Mouse (Mus musculus): ENCODE data around the gene Mcm3ap.

Mcm3ap gene

DNA sequence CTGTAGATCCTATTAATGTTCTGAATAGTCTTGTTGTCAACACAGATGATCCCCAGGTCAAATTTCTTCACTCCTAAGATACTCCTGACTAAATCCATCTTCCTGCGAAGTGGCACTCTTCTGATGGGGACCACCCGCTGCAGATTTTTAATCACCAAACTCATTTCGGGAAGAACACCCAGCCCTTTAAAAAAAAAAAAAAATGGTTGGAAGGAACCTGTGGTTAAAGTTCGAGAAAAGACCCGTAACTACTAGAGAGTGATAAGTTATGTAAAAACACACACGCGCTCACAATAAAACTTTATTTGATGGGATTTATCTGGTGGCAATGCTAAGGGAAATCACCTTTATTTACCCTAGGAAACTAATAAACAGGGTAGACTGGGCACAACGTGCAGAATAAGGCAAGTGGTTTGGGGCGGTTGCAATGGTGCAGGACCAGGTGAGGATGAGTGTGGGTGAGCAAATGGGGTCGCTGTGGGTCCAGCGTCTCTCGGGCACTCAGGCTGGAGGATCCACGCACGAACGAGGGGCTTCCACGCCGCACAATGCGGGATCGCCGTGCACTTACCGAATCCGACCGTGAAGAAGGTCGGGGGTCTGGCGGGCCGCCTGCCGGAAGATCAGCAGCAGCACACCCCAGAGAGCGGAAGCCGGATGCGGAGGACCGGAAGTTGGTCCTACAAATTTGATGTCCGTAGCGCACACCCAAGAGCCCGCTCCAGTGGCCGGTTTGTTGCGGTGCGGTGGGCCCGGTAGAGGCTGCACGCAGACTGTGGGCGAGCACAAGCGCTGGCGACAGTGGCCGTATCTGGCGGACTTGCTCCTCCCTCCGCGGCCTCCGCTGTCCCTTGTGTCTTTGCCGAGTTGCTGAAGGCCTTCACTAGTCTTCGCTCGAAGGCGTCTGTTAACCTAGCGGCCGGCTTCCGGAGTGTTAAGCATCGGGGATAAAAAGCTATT is at the start of gene Mcm3ap, which contains the start of gene Ybey:
Gene Mcm3ap (plus strand): TSS at position 725 of the 960 bp plus-strand sequence.
Gene Ybey (minus strand): TSS at position 912 of the 960 bp plus-strand sequence.
- DNase-seq (ENCODE audit: low read depth, low spot score) = peak; percentile 97

DNA sequence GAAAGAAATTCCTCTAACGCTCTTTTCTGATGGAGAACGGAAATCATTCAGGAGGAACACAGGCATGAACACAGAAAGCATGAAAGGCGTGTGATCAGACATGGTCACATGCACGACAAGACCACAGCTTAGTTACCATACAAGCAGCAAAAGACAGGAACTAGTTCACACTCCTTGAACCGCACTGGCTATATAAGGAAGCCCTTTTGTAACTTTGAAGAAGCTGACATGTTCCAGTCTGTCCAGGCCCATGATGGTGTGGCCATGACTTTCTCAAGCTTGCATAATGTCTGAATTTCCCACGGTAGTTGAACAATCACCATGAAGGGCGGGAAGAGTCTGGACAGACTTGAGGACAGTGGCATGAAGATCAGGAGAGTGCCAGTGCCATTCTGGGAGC is 43.1 kb upstream of the Mcm3ap start:
- no peak for DNase-seq (ENCODE audit: low read depth, low spot score)

DNA sequence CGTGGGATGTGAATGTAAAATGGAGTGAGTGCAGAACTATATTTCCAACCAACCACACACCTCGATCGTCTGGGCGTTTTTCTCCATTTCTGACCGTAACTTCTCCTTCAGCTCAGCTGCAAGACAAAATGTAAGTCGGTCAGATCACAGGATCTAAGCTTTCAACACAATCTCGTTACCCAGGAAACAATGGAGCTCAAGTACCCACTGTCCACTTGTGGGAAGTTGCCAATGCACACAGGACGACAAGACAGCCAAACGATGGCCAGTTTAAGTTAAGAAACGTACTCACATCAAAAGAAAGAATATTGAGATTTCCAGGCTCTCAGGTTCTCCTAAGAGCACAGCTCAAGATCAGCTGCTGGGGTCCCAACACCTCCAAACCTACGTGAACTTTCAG is 34.8 kb upstream of the Mcm3ap start:
- no peak for DNase-seq (ENCODE audit: low read depth, low spot score)

DNA sequence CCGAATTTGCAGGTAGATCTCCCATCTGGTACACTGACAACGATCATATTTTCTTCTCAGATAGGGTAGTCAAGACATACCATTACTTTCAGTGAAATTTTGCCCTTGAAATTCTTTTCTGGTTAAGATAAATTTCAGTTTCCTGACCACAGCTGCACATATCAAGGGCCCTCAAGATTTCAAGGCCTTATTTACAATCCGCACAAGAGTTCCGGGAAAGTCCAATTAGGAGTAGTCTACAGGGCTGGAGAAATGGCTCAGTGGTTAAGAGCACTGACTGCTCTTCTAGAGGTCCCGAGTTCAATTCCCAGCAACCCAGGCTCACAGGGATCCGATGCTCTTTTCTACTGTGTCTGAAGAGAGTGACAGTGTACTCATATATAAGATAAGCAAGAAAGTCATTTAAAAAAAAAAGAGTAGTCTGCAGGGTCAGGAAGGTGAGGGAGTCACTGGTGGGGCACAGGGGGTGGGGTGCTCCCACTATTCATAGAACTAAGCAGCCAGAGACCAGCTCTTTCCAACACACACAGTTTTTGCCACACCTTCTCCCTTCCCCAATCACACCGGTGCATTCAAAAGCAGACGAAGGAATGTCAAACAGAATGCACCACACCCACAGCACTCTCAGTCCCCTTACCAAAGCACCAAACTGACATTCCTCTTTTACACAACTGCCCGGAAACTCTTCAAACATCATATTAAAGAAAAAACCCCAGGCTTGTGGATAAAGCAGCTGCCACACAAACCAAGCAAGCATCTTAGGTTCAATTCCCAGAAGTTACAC is 29.4 kb upstream of the Mcm3ap start:
- DNase-seq (ENCODE audit: low read depth, low spot score) = no peak

DNA sequence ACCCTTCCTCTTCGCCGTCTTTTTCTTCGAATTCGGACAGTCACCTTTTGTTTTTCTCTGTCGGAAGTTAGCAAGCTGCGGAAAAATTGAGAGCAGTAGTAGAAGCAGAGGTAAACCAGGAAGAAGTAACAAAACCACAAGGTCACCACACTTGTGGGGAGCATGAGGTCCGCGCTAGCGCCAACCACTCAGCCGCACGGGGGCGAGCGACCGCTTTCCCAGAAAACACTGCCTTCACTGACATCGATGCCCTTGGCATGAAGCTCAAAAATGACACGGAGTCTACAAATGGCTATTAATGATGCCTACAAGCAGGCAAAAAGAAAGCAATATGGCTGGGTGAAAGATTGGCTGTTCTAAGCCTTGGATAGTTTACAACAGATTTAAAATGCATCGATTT is 28.4 kb upstream of the Mcm3ap start, which contains the start of gene AC141477.1:
Gene AC141477.1 (minus strand): TSS at position 164 of the 400 bp plus-strand sequence.
- DNase-seq (ENCODE audit: low read depth, low spot score) = no peak

DNA sequence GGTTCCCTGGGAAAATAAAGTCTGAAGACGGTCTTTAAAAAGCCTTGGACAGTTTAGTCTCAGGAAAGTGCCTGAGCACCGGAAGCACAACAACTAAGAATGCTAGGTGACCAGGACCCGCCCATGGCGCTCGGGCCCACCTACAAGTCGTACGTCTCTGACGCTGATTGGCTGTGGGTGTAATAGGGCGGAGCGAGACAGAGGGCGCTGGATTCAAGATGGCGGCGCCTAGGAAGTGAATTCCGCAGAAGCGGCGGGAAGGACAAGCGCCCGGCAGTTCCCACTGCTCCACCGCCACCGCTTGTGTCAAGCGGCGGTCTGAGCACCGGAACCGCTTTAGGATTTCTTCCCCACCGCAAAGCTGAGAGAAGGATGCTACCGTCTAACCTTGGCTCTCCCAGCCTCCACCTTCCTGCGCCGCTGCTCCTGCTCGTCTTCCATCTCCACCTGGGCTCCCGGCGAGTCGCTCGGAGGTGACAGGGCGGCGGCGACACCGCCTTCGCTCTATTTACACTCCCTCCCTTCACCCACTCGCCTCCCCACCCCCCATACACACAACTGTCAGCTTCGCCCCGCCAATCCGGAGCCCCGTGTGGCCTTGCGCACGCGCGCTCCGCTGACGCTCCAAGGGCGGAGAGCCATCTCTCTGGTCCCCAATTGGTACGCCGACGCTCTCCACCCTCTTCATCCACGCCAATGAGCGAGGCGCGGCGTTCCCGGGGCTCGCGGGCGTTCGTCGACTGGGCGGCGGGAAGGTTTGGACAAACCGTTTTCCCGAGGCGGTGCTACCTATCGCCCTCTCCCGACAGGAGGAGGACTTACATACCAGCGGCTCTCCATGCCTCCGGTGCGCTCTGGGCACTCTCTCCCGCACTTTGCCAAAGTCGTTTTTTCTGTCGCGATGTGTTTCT is 26.3 kb upstream of the Mcm3ap start, which contains the start of gene Pcnt:
Gene Pcnt (minus strand): TSS at position 609 of the 911 bp plus-strand sequence.
- DNase-seq (ENCODE audit: low read depth, low spot score) = peak; percentile 99

DNA sequence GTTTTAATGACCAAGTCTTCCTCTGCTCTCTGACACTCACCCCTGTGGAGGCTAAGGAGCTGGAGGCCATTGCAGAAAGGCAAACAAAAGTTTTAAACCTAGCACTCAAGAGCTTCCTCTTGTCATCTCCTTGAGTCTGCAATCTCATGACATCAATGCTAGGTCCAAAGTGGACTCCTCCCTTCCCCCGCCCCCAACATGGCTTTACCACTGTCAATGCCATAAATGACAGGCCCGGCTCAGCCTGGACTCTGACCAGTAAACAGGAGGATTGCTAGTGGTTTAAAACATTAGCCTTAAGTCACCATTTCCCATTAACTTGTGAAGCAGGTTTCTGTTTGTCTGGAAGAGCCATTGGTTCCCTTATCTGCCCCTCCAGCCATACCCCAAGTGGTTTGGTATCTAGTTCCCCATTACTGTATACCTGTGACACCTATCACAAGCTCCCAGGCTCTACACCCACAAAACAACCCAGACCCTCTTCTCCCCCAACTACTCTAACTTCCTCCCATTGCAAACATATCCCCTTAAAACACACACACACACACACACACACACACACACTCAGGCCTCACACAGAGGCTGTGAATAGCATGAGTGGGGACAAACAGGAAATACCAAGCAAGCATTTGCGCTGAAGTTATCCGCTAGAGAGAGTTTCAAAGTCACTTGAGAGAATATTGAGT is 22.6 kb upstream of the Mcm3ap start:
- no peak for DNase-seq (ENCODE audit: low read depth, low spot score)

DNA sequence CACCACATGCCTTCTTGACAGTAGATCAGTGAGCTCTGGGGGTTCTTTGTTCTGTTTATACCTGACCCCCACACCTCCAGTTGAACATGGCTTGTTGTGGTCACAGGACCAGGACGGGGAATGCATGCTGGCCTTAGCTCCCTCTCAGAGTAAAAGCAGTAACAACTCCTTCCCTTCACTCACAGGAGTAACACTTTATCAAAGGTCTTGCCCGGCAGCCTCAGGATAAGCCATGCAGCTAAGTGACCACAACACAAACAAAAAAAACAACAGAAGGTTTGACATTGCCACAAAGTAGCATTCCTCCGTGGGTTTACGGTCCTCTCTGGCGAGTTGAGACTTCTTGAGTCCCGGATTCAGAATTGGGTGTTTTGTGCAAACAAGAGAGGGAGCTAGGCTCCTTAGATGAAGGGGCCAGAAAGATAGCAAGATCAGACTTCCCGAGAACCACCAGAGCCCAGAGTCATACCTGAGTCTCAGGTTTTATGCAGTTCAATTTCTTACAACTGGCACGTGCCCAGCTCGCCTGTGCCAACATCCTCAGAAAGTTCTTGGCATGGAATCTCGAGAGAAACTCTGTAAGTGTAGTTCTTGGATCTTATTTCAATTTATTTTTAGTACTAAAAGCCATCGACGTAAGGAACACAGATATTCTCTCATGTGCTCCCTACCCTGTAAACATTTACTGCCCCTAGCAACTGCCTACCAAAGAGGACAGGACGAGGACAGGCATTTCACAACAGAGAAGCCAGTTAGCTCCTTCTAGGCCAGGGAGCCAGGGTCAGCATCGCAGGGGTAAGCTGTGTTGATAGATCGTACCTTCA is 21.1 kb upstream of the Mcm3ap start:
- peak; percentile 15 for DNase-seq (ENCODE audit: low read depth, low spot score)

DNA sequence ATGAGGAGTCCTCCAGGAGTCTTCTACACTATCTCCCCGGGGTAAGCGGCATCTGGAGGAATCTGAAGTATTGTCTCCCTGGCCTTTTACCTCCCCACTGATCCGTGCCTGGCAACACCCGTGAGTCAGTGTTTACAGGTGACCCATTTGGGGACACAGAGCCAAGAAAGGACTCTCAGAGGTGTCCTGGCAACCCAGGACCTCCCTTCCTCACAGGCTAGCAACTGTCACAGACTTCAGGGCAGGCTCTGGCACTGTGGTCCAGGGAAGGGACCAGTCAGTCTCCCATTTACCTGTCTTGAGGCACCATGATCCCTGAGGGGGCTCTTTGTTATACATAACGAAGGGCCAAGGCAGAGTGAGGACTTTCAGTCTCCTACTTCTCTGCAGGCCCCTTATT is 19.9 kb upstream of the Mcm3ap start, which contains the start of gene 2610028H24Rik:
Gene 2610028H24Rik (plus strand): TSS at position 231 of the 400 bp plus-strand sequence.
- no peak for DNase-seq (ENCODE audit: low read depth, low spot score)

DNA sequence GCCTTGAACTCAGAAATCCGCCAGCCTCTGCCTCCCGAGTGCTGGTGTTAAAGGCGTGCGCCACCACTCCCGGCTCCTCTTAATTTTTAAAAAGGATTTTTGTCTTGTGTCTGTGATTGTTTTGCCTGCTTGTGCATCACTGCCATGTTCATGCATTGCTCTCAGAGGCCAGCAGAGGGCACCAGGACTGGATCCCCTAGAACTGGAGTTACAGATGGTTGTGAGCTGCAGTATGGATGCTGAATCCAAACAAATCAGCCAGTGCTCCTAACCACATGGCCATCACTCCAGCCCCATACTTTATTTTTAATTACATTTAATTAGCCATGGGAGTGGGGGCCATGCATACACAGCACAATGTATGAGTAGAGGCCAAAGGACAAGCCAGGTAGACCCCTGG is 13.4 kb upstream of the Mcm3ap start:
- peak; percentile 72 for DNase-seq (ENCODE audit: low read depth, low spot score)

DNA sequence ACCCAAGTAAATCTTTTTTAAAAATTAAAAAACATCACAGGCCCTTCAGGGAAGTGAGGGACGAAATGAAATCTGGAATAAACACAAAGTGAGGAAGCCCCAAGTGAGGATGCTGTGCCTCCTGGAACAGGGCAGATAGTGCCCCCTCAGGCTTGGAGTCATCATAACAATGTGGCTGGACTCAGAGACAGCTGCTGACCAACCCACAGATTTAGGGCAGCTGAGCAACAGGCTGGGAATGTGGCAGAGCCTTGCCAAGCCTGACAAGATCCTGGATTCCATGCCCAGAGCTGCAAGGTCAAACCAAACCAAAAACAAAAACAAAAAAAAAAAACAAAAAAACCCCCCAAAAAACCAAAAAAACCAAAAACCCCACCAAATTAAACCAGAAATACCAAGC is 7.5 kb upstream of the Mcm3ap start:
- DNase-seq (ENCODE audit: low read depth, low spot score) = no peak

DNA sequence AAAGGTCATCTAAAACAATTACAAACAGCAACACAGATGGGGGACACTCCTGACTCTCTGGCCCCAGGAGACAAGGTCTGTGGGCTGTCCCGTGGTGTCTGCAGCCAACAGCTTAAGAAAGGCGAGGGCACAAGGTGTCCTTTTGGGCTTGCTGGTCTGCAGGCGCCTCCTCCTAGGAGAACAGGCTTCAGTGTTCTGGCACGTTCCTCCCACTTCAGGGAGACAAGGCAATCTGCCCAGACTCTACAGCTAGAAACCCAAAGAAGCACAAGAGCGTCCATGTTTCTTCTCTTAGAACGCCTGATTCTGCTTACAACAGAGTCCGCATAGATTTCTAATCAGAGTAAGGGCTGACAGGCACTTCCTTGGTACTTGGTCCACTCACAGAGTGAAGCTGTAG is 6.4 kb upstream of the Mcm3ap start:
- DNase-seq (ENCODE audit: low read depth, low spot score) = peak; percentile 62

DNA sequence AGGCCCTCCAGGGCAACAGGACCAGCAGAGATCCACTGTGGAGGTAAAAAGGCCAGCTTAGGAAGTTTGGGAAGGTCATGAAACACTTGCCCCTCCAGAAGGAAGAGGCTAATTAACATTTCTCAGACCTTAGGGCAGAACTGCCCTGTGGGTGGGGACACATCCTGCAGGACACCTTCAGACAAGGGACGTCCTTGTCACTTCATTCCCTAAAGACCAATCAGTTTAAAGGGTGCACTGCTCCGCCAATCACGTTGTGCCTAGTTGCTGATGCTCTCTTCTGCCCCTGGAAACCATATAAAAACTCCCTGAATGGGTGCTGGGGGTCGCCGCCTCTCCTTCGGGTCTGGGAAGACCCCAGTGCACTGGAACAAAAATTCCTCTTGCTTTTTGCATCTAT is 6.0 kb upstream of the Mcm3ap start:
- no peak for DNase-seq (ENCODE audit: low read depth, low spot score)

DNA sequence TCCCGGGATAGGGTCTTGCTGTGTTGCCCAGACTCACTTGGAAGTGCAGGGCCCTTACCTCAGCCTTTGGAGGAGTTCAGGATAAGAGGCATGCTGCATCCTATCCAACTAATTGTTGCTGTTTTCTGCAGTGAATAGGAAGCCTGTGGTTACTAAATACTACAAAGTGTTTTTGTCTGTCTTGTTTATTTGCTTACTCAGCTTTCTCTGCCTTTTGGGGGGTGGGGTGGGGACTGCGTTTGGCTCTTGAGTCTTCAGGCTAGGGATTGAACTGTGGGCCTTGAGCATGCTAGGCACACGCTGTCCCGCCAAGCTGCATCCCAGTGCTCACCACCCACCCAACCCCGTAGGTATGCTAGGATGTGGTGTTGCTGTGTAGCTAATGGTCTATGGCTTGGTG is 5.0 kb downstream of the Mcm3ap start:
- DNase-seq (ENCODE audit: low read depth, low spot score) = no peak

DNA sequence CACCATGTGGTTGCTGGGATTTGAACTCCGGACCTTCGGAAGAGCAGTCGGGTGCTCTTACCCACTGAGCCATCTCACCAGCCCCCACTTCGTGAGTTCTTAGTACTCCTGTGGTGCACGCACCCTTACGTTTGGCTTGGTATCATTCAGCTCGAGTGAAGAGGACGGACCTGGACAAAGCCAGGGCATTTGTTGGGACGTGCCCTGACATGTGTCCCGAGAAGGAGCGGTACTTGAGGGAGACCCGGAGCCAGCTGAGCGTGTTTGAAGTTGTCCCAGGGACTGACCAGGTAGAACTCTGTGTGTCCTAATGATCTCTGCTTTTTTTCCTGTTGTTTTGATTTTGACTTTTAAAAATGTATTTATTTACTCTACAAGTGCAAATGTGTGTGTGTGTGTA is 12.1 kb downstream of the Mcm3ap start:
- DNase-seq (ENCODE audit: low read depth, low spot score) = no peak

DNA sequence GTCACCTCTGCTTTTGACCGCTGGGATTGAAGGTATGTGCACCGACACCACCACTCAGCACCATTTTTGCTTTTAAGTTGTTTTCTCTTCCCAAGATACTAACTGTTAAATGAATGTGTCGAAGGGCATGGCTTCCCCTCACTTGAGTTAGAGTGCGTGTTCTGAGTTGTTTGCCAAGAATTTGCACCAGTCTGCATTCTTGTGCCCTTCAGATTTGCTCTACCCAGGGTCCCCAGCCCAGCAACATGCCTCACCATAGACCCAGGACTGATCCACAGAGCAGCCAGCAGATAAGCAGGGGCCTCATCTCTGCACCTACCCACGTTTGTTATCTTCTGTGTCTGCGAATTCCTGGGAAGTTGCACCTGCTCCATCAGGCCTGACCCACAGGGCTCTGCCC is 12.8 kb downstream of the Mcm3ap start:
- no peak for DNase-seq (ENCODE audit: low read depth, low spot score)

DNA sequence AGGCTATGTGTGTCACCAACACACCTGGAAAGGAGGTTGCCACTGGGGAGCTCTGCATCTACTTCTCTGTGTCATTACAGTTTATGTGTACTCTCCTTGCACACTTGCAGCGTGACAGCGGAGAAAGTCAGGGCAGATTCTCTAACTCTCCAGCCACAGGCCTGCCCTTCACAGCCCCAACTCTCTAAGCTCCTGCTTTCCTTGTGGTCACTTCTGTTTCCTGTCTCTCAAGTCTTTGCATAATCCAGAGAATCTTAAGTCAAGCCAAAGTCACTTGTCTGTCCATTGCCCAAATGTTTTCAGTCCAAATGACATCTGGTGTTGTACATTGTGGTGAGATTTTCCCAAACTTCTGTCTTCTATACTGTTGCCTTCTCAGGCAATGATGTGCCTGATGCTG is 17.6 kb downstream of the Mcm3ap start:
- DNase-seq (ENCODE audit: low read depth, low spot score) = no peak

DNA sequence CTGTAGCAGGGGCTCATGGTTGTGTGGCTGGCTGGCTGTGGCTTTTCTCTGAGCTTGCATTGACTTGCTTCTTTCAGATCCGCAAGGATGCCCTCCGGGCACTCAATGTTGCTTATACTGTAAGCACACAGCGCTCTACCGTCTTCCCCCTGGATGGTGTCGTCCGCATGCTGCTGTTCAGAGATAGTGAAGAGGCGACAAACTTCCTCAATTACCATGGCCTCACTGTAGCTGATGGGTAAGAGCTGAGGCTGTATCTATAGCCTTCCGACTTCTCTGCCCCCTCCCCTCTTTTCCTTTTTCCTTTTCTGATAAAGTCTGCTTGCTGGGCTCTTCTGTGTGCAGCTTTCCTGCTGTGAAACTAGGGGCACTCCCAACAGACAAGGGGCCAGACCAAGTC is 19.5 kb downstream of the Mcm3ap start:
- DNase-seq (ENCODE audit: low read depth, low spot score) = no peak

DNA sequence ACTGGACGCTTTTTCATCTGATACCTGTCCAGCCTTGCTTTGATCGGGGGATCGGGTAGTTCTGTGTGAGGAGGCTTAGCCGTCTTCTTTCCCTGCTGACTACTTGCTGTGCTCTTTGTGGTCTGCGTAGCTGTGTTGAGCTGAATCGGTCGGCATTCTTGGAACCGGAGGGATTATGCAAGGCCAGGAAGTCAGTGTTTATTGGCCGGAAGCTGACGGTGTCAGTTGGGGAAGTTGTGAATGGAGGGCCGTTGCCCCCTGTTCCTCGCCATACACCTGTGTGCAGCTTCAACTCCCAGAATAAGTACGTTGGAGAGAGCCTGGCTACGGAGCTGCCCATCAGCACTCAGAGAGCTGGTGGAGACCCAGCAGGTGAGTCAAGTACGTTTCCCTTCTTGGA is 20.5 kb downstream of the Mcm3ap start:
- no peak for DNase-seq (ENCODE audit: low read depth, low spot score)

DNA sequence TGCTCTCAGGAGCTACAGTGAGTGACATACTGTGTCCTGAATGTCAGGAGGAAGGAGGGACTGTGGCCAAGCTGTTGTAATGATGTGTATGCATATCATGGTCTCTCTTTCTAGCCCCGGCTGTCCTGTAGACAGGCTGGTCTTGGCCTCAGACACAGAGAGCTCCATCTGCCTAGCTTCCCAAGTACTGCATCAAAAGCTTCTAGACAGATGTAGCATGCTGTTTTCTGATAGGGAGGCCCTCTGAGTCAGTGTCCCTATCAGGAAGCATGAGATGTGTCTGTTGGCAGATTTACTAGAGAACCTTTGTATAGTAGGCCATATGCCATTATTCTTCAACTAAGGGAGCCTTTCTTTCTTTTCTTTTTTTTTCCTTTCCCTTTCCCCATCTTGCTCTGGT is 24.8 kb downstream of the Mcm3ap start:
- DNase-seq (ENCODE audit: low read depth, low spot score) = peak; percentile 29
